Mouse (Mus musculus) G1E (cell line): ENCODE data around the gene Mtg2. TPM values are rescaled to one million over a fixed set of nuclear protein-coding genes. Genes with fewer than 3 reads are reported as not detected.

Experiments used
- ATAC-seq: 2 replicates; pipeline ENCODE4 v1.8.0; 2016; ENCODE audit warnings: mild to moderate bottlenecking; ENCODE audit not compliant: insufficient number of reproducible peaks, poor library complexity, low FRiP score, severe bottlenecking; ENCODE audit errors: extremely low read depth
- DNase-seq: peaks from one replicate; pipeline ENCODE4 v3.0.0; 2012; ENCODE audit warnings: low spot score
- H3K27me3 ChIP-seq: 2 replicates; pipeline ENCODE4 v1.6.1; 2012; ENCODE audit warnings: mild to moderate bottlenecking, low read length, inconsistent platforms; ENCODE audit not compliant: insufficient read depth
- H3K36me3 ChIP-seq: replicated peaks from 2 replicates; pipeline ENCODE3; 2012; ENCODE audit warnings: mild to moderate bottlenecking, inconsistent platforms
- H3K4me1 ChIP-seq: 2 replicates; pipeline ENCODE4 v1.6.1; 2012; ENCODE audit warnings: low read depth, low read length, inconsistent platforms, mixed read lengths; ENCODE audit not compliant: insufficient read depth
- H3K4me3 ChIP-seq: 2 replicates; pipeline ENCODE4 v1.5.1; 2012; ENCODE audit warnings: low read depth, mild to moderate bottlenecking, inconsistent platforms, low read length, moderate library complexity, mixed read lengths
- H3K9me3 ChIP-seq: replicated peaks from 2 replicates; pipeline ENCODE4 v1.6.1; 2012; ENCODE audit warnings: inconsistent platforms
- CTCF ChIP-seq: IDR thresholded peaks from 2 replicates; pipeline ENCODE4 v1.5.1; 2012; ENCODE audit warnings: low read depth, low read length, inconsistent platforms, mixed read lengths
- GATA1 ChIP-seq: IDR thresholded peaks from 2 replicates; pipeline ENCODE4 v1.6.1; 2012; ENCODE audit warnings: borderline replicate concordance, low read length, inconsistent platforms, mixed read lengths
- GATA2 ChIP-seq: IDR thresholded peaks from 2 replicates; pipeline ENCODE4 v1.6.1; 2012; ENCODE audit warnings: low read depth, low read length, inconsistent platforms, borderline replicate concordance
- POLR2AphosphoS5 ChIP-seq: IDR thresholded peaks from 2 replicates; pipeline ENCODE4 v1.6.1; 2012; ENCODE audit warnings: low read depth, low read length, inconsistent platforms; ENCODE audit not compliant: insufficient replicate concordance
- TAL1 ChIP-seq: conservative IDR thresholded peaks from 2 replicates; pipeline ENCODE4 v1.6.1; 2012; ENCODE audit warnings: low read depth, low read length, inconsistent platforms, mixed read lengths
- polyA plus RNA-seq: library from polyadenylated mRNA; stranded (reverse); fragments of >175 nt; gene quantifications from 2 replicates; pipeline ENCODE4 v1.2.3, GENCODE M21; 2012
- total RNA-seq, 2 experiments: library from RNA; stranded (forward) in 1 of 2; stranded (reverse) in 1 of 2; fragments of 200-1000 nt in 1 of 2; fragments of >200 nt in 1 of 2; fragmentation: Nextera tagmentation in 1 of 2; gene quantifications; 2 replicates each; pipeline ENCODE4 v1.2.3; 2014 to 2017

The Mtg2 gene
- total and polyA plus RNA-seq, 3 experiments: 12.3 to 21.7 (median 12.9) TPM

- Histone ChIP-seq H3K36me3 (peaks cover 87% of the 10 kb centered on the region), H3K27me3 (no peaks in the 10 kb centered on the region), H3K9me3 (no peaks in the 10 kb centered on the region), H3K4me1 (peaks cover 11% of the 10 kb centered on the region), H3K4me3 (no peak overlapping the region)
- no peak for ATAC-seq
- TF ChIP-seq GATA2: no peak
- no peak for TF ChIP-seq GATA1
- TF ChIP-seq TAL1: no peak
- no peak for TF ChIP-seq POLR2AphosphoS5
- TF ChIP-seq CTCF: no peak
- no peak for DNase-seq
Observed at GRCm38 (mm10) chr2:180077622-180078021, 7.2 kb downstream of the Mtg2 start.

- Histone ChIP-seq H3K27me3 (no peaks in the 10 kb centered on the region), H3K36me3 (peaks cover 88% of the 10 kb centered on the region), H3K9me3 (no peaks in the 10 kb centered on the region), H3K4me3 (no peak overlapping the region), H3K4me1 (peaks cover 5% of the 10 kb centered on the region)
- TF ChIP-seq GATA1 (no peak), CTCF (no peak), POLR2AphosphoS5 (no peak), GATA2 (no peak), TAL1 (no peak)
- DNase-seq (no peak), ATAC-seq (no peak)
Observed at GRCm38 (mm10) chr2:180080680-180081079, 10.3 kb downstream of the Mtg2 start.

GRCm38 (mm10) chr2:180083063-180083462, 12.7 kb downstream of the Mtg2 start:
- no peak for DNase-seq
- Histone ChIP-seq H3K36me3 (peaks cover 88% of the 10 kb centered on the region), H3K4me3 (no peak overlapping the region), H3K4me1 (peaks cover 5% of the 10 kb centered on the region), H3K27me3 (no peaks in the 10 kb centered on the region), H3K9me3 (no peaks in the 10 kb centered on the region)
- ATAC-seq: no peak
- TF ChIP-seq GATA1: no peak
- TF ChIP-seq POLR2AphosphoS5: no peak
- TF ChIP-seq TAL1: no peak
- TF ChIP-seq GATA2: no peak
- no peak for TF ChIP-seq CTCF

GRCm38 (mm10) chr2:180084565-180084964, 14.2 kb downstream of the Mtg2 start:
- ATAC-seq (no peak), DNase-seq (no peak)
- H3K4me1 ChIP-seq: peaks cover 2% of the 10 kb centered on the region; the same call in 1 of the 2 replicates
- H3K36me3 ChIP-seq: peaks cover 74% of the 10 kb centered on the region
- H3K27me3 ChIP-seq: peaks cover 14% of the 10 kb centered on the region
- H3K4me3 ChIP-seq: no peak overlapping the region
- no peaks in the 10 kb centered on the region for H3K9me3 ChIP-seq
- TF ChIP-seq CTCF (no peak), GATA2 (no peak), TAL1 (no peak), POLR2AphosphoS5 (no peak), GATA1 (no peak)

GRCm38 (mm10) chr2:180085926-180086636, 15.7 kb downstream of the Mtg2 start:
- peaks cover 62% of the 10 kb centered on the region for H3K36me3 ChIP-seq
- peaks cover 25% of the 10 kb centered on the region for H3K27me3 ChIP-seq
- H3K4me1 ChIP-seq: no peaks in the 10 kb centered on the region
- no peak overlapping the region for H3K4me3 ChIP-seq
- no peak for ATAC-seq
- TF ChIP-seq POLR2AphosphoS5 (no peak), TAL1 (no peak), GATA2 (no peak), GATA1 (no peak)
- H3K9me3 ChIP-seq: no peaks in the 10 kb centered on the region
- no peak for DNase-seq

GRCm38 (mm10) chr2:180086637-180087027, 16.2 kb downstream of the Mtg2 start:
- Histone ChIP-seq H3K27me3 (peaks cover 25% of the 10 kb centered on the region), H3K36me3 (peaks cover 57% of the 10 kb centered on the region), H3K9me3 (no peaks in the 10 kb centered on the region), H3K4me3 (no peak overlapping the region), H3K4me1 (no peaks in the 10 kb centered on the region)
- TF ChIP-seq GATA1 (no peak), CTCF (no peak), GATA2 (no peak), TAL1 (no peak), POLR2AphosphoS5 (no peak)
- ATAC-seq (no peak), DNase-seq (no peak)
